Mouse (Mus musculus) gastrocnemius, postnatal 14 days (tissue): ENCODE measurements around the gene Ppp2r5c. TPM values are rescaled to one million over a fixed set of nuclear protein-coding genes. Genes with fewer than 3 reads are reported as not detected.

Experiments used
- DNase-seq: peaks from one replicate; pipeline ENCODE4 v3.0.0; 2021; ENCODE audit warnings: mixed read lengths
- intact Hi-C: fragments of 180-260 bp; cut with DNase I; formaldehyde crosslinking; loops from one replicate; pipeline ENCODE4 v1.15.1; 2025; ENCODE audit warnings: low total_unique reads
- long read RNA-seq, 2 experiments: library from polyadenylated mRNA; stranded (forward); transcript quantifications; one replicate each; pipeline ENCODE4 v2.0.0; 2021
- total RNA-seq, 2 experiments: library from RNA; stranded (reverse); gene quantifications; 2 replicates each; pipeline ENCODE4 v1.2.3; 2021

Gene Ppp2r5c
- total RNA-seq = 10 to 100 TPM; 60.2 to 61.9 TPM
- long read RNA-seq, experiment 1, full-length matches to known transcripts = 8 of 17 reads
- long read RNA-seq, experiment 1, partial matches to known transcripts = 1 of 17 reads
- long read RNA-seq, experiment 1, other reads (novel, unspliced or antisense) = 8 of 17 reads
- long read RNA-seq, experiment 2, full-length matches to known transcripts = 15 of 33 reads
- long read RNA-seq, experiment 2, partial matches to known transcripts = 6 of 33 reads
- long read RNA-seq, experiment 2, other reads (novel, unspliced or antisense) = 12 of 33 reads

DNA sequence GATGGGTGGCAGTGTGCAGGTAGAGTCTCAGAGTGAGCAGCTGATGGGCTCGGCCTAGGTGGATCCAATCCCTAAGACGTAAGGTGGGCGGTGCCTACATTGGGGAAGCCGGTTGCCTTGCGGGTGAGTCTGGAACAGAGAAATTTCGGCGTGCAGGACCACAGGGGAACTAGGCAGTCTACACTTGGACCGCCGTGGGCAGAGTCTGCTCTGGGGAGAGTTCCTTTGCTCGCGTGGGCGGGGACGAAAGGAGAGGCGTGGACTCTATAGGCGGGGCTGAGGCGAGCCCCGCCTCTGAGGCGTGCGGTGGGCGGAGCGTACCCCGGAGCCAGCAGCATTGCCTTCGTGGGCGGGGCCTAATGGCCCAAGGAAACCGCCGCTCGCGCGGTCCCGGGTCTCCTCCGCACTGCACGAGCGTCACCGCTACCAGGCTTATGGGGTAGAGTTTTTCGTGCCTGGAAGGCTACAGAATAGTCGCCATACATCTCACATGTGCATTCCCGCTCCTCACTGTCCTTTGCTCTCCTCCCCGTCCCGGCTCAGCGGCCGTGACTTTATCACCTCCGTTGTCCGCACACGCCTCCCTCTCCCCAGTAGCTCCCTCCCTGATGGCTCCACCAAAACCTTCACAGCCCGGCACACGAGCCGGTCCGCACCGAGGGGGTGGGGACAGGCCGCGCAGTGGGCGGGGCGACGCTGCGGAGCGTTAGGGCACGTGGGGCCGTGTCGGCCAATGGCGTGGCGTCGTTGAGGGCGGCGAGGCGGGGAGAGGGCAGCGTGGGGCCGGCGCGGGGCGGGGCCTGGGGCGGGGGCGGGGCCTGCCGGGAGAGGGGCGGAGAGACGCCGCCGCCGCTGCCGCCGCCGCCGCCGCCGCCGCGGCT is at the start of gene Ppp2r5c:
TSS of gene Ppp2r5c (plus strand) at position 831 of the 881 bp plus-strand sequence.
- DNase-seq = peak; percentile 98
- intact Hi-C loops = no loop called here

DNA sequence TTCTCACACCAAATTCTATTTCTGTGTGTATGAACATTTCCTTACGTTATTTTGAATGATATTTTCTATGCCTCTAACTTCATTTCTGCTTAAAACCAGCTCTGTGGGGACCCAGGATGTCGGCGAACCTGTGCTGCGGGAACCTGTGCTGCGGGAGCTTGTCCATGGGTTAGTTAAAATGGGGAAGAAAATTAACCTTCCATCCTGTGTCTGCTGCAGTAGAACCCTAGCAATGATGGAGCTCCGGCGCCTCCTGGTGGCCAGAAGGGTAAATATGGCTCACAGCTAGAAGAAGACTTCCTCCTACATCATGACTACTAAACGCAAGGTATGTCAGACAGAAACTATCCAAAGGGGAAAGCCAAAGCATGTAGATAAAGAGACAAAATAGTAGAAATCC is 48.6 kb upstream of the Ppp2r5c start:
- intact Hi-C loops = no loop called here
- DNase-seq = peak; percentile 67

DNA sequence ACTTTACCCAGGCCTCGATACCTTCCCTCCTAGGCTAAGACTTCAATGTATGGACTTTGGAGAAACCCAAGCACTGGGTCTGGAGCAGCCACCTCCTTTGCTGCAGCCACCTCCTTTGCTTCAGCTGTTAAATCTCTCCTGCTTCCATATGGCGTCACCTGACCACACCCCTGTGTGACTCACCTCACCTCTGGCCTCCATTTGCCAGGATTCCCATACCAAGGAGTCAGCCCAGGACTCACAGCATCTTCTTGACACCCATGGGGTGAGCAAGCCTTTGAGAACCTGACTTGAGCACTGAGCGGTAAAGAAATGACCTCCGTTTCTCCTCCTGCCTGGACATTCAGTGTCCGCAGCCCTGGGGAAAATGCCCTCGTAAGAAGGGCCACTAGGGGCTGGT is 47.8 kb upstream of the Ppp2r5c start:
- intact Hi-C loops = no loop called here
- DNase-seq = no peak

- intact Hi-C loops = no loop called here
- no peak for DNase-seq
Measured at GRCm38 (mm10) chr12:110400936-110401335, 46.0 kb upstream of the Ppp2r5c start.

DNA sequence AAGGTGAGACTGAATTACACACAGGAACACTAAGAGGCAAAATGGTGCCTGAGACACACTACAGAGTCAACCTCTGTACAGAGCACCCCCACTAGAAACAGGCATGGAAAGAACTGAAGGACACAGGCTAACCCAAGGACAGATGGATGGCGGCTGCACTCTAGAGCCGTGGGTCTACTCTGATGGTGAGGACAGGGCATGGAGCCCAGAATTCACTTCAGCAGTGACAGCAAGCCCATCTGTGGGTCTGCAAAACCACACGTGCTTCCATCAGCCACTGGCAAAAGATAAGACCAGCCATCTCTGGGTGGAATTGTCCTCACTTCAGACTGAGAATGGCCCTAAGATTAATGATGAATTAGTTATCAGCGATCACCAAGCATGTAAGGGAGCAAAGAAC is 45.0 kb upstream of the Ppp2r5c start:
- intact Hi-C loops = no loop called here
- no peak for DNase-seq

DNA sequence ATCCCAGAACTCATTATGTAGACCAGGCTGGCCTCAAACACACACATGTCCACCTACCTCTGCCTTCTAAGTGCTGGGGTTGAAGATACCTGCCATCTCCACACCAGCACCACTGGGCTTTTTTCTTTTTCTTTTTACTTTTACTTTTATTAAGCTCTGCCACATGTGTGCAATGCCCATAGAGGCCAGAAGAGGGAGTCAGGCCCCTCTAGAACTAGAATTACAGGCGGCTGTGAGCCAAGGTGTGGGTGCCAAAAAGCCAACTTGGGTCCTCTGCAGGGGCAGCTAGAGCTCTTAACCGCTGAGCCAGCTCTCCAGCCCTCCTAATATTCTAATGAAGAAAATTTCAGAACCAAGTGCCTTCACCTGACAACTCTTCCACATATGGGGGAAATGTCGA is 30.7 kb upstream of the Ppp2r5c start:
- DNase-seq = peak; percentile 33
- intact Hi-C loops = no loop called here

- no peak for DNase-seq
- intact Hi-C loops = no loop called here
Measured at GRCm38 (mm10) chr12:110417023-110417986, 29.6 kb upstream of the Ppp2r5c start.

DNA sequence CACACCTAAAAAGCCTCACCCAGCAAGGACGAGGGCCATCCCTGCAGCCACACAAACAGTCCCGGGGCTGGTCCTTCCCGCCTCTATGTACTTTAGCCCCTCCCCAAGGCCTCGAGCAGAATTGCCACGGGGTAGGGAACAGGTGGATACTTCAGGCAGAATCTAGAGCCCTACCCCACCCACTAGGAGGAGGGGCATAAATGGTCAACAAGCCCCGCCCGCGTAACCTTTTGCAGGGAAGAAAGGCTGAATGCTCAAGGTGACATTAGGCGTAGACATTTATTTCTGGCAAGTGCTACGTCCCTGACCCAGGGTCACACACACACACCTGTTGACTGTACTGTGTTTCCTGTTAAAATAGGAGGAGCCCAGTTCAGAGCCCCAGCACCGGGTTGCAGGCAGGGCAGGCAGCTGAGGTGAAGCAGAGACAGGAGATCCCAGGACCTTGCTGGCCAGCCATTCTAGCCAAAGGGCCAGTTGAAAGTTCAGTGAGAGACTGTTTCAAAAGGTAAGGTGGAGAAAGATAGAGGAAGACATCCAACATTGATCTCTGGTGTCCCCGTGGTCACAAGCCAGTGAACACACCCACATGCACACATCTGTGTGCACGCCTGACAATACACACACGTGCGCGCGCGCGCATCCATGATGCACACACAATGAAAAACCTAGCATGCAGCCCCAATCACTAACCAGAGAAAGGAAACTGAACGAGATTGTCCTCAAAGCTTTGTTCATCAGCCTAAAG is 28.8 kb upstream of the Ppp2r5c start:
- intact Hi-C loops = no loop called here
- DNase-seq = no peak

GRCm38 (mm10) chr12:110418735-110419350 is 28.1 kb upstream of the Ppp2r5c start:
- peak; percentile 24 for DNase-seq
- intact Hi-C loops = no loop called here

DNA sequence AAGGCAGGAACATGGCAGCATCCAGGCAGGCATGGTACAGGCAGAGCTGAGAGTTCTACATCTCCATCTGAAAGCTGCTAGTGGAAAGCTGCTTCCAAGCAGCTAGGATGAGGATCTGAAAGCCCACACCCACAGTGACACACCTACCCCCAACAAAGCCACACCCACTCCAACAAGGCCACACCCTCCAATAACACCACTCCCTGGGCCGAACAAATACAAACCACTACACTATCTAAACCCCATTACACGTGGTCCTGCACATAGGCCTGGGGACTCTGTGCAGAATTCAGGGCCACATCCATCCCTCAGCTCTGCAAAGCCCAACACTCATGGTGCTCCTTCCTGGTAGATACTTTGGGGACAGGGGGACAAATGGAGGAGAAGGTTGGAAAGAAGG is 27.0 kb upstream of the Ppp2r5c start:
- intact Hi-C loops = no loop called here
- no peak for DNase-seq

DNA sequence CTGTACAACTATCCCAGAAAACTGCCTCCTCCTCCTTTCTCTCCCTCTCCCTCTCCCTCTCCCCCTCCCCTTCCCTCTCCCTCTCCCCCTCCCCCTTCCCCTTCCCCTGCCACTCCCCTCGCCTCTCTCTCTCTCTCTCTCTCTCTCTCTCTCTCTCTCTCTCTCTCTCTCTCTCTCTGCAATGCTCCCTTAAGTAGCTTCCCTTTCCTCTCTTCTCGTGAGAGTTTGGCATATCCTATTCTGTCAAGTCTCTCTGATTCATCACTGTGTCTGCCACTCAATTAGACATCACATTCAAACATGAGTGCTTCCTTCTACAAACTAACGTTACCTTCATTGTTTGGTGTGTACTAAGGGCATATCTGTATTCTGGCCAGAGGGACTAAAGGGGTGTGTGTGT is 25.6 kb upstream of the Ppp2r5c start:
- DNase-seq = no peak
- intact Hi-C loops = no loop called here

GRCm38 (mm10) chr12:110424008-110424704 is 22.8 kb upstream of the Ppp2r5c start:
- intact Hi-C loops = no loop called here
- DNase-seq = no peak

DNA sequence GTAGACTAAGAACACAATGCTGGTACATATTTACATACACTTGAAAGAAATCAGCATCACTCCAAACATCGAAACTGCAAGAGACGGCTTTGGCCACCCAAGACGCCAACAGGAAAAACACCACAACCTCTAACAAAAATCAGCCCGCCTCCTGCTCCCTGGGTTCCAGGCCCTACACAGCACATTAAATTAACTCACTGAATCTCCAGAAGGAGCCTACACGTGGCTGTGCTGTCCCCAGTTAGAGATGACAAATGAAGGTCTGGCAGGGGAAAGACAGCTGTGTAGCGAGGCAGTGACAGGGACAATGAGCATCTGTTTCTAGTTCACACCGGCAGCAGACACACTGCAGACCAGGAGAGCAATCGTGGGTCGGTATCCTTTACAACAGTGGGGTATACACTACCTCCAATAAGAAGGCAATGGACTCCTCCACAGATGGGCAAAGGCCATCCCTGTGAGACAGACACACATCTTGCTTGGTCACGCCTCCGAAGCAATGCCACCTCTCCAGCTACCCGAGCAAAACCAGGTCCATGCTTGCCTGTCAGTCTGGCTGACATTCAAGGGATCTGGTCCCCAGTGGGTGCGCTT is 20.4 kb upstream of the Ppp2r5c start:
- intact Hi-C loops = no loop called here
- no peak for DNase-seq

DNA sequence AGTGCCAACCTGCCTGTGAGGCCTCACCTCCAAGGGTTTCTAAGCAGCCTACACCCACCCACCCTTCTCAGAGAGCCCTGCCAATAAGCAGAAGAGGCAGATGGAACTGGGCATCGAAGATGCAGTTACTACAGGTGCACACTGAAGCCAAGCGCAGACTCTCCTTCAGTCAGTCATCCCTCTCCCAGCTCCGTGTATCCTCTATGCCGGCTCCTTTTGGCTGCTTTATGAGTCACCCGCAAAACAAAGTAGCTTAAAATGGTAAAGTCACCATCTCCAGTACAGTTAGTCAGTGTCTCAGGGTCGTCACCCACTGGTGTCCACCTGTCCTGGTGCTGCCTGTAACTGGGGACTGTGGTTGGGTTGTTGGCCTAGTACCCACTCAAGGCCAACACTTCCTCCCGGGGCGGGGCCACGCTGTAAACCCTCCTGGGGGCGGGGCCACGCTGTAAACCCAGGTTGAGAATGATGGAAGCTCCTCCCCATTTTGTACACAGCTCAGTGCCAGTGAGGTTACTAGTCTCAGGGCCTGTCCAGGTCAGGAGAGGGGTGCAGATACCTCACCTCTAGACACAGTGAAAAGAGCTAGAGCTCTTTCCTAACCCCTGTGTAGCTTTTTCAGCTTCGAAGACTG is 17.5 kb upstream of the Ppp2r5c start:
- DNase-seq = no peak
- intact Hi-C loops = no loop called here

- DNase-seq = no peak
- intact Hi-C loops = loop anchor here (10.0 kb wide), 1 partner anchor 405 kb away; no protein-coding TSS in a partner anchor
Measured at GRCm38 (mm10) chr12:110429990-110430389, 16.9 kb upstream of the Ppp2r5c start.

DNA sequence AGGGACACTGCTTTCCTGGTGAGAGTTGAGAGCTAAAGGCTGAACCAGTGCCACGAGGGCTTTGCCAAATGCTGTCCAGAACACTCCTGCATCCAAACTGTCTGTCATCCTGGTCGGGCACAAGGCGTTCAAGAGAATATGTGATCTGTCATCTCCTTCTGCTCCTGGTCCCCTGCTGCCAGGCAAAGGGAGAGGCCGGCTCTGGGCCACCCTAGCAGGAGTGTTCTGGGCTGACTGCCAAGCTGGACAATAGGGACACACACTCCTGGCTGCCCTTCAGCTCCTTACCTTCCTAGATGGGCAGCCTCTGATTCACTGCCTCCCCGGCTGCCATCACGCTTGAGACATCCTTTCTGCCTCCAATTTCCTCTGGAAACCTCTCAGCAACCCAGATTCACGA is 15.1 kb upstream of the Ppp2r5c start:
- intact Hi-C loops = loop anchor here (10.0 kb wide), 1 partner anchor 403 kb away; no protein-coding TSS in a partner anchor
- no peak for DNase-seq
